ENCODE assay signal across 8 mouse cellular contexts in genomic region chr3:52268737-52269513, GRCm38 (mm10). TPM values are rescaled to one million over a fixed set of nuclear protein-coding genes. Genes with fewer than 3 reads are reported as not detected.
A peak's percentile ranks its signal among the peaks of the same experiment; 100 is the strongest.
DNase-seq lines count a peak whose midpoint lies in the region; ATAC-seq and TF ChIP-seq lines count a peak whose summit lies in the region.

No protein-coding gene starts in this region.

- H3K27me3 ChIP-seq in hindbrain, embryonic 15.5 days: peaks cover 50% of the 10 kb centered on the region
- H3K27me3 ChIP-seq in liver, embryonic 11.5 days (replicated peaks; ENCODE audit: control insufficient read depth, insufficient read depth, low read length): peaks cover 3% of the 10 kb centered on the region; the same call in 1 of the 2 replicates
- no peaks in the 10 kb centered on the region for H3K27me3 ChIP-seq in thymus, adult 2 months (ENCODE audit: control insufficient read depth, insufficient read depth, low read length)

- WGBS in hindbrain, embryonic 15.5 days: 1% methylated on average over 84 of the region's 89 CpGs
- WGBS in liver, embryonic 11.5 days: under 1% methylated on average over 83 of the region's 89 CpGs
- WGBS in thymus, adult 2 months: under 1% methylated on average over 89 of the region's 89 CpGs

- TF ChIP-seq POLR2A in thymus, adult 2 months (IDR thresholded peaks at IDR 0.05; ENCODE audit: control insufficient read depth, extremely low read depth, insufficient read depth, low read length, poor library complexity): no peak

- H3K9me3 ChIP-seq in hindbrain, embryonic 15.5 days: no peaks in the 10 kb centered on the region
- no peaks in the 10 kb centered on the region for H3K9me3 ChIP-seq in liver, embryonic 11.5 days (ENCODE audit: control insufficient read depth, low read length)

- peak overlapping the region; percentile 71; the same call in 1 of the 2 replicates for H3K27ac ChIP-seq in hindbrain, embryonic 15.5 days (replicated peaks)
- H3K27ac ChIP-seq in liver, embryonic 11.5 days (ENCODE audit: low read depth, low read length): peak overlapping the region; percentile 84
- no peak overlapping the region for H3K27ac ChIP-seq in thymus, adult 2 months (ENCODE audit: control insufficient read depth, insufficient read depth, low read length)

- peaks cover 33% of the 10 kb centered on the region for H3K4me1 ChIP-seq in hindbrain, embryonic 15.5 days (replicated peaks)
- peaks cover 12% of the 10 kb centered on the region; the same call in 1 of the 2 replicates for H3K4me1 ChIP-seq in liver, embryonic 11.5 days (replicated peaks; ENCODE audit: control insufficient read depth, insufficient read depth, low read length)
- H3K4me1 ChIP-seq in thymus, adult 2 months (replicated peaks; ENCODE audit: control insufficient read depth, insufficient read depth, low read length): peaks cover 14% of the 10 kb centered on the region

- peak; percentile 5 to 6 for DNase-seq in left cerebral cortex, adult 18-20 months (ENCODE audit: low spot score in 2 of 2)
- DNase-seq in left cerebral cortex, adult 9 months (ENCODE audit: low spot score in 2 of 2): no peak
- DNase-seq in cerebellum, adult 11-12 months: peak; percentile 64
- peak; percentile 54 for DNase-seq in gastrocnemius, adult 18-20 months (ENCODE audit: low spot score)
- DNase-seq in liver, embryonic 11.5 days (ENCODE audit: low spot score): peak; percentile 65
- DNase-seq in naive thymus-derived CD4-positive, alpha-beta T cell, adult 2 months (ENCODE audit: low read depth): peak; percentile 58
- peak; percentile 55 for DNase-seq in thymus, adult 2 months

- H3K9ac ChIP-seq in hindbrain, embryonic 15.5 days: peak overlapping the region; percentile 45
- peak overlapping the region; percentile 81 for H3K9ac ChIP-seq in liver, embryonic 11.5 days (ENCODE audit: low read depth, low read length)

- H3K36me3 ChIP-seq in hindbrain, embryonic 15.5 days: no peaks in the 10 kb centered on the region
- no peaks in the 10 kb centered on the region for H3K36me3 ChIP-seq in liver, embryonic 11.5 days (ENCODE audit: control insufficient read depth, insufficient read depth, low read length)
- no peaks in the 10 kb centered on the region for H3K36me3 ChIP-seq in thymus, adult 2 months (ENCODE audit: control insufficient read depth, insufficient read depth, low read length)

- peak; percentile 10; the same call in 1 of the 2 replicates for TF ChIP-seq CTCF in thymus, adult 2 months (IDR thresholded peaks at IDR 0.05; ENCODE audit: borderline replicate concordance, control insufficient read depth, extremely low read depth, insufficient read depth, low read length, poor library complexity)

- H3K4me2 ChIP-seq in hindbrain, embryonic 15.5 days: peak overlapping the region; percentile 76
- H3K4me2 ChIP-seq in liver, embryonic 11.5 days: peak overlapping the region; percentile 100

- ATAC-seq in hindbrain, embryonic 15.5 days (ENCODE audit: low FRiP score, low read depth): peak; percentile 14
- peak; percentile 15 for ATAC-seq in liver, embryonic 11.5 days (replicated peaks; ENCODE audit: low FRiP score)

- H3K4me3 ChIP-seq in hindbrain, embryonic 15.5 days: peak overlapping the region; percentile 84
- peak overlapping the region; percentile 88 for H3K4me3 ChIP-seq in liver, embryonic 11.5 days (ENCODE audit: low read depth, low read length)
- peak overlapping the region; percentile 98 for H3K4me3 ChIP-seq in thymus, adult 2 months (ENCODE audit: control insufficient read depth, insufficient read depth, low read length)

RNA-seq across cellular contexts. Expression of gene Foxo1, which starts 0.8 kb away (rescaled TPM):
- 10 to 100 TPM; 10.0 to 12.9 TPM for total RNA-seq in left cerebral cortex, adult 18-20 months (2021)
- 10 to 100 TPM; 16.0 to 36.1 TPM for total RNA-seq in gastrocnemius, adult 18-20 months (2021)
- 3.1 and 3.4 TPM in 2 replicates for polyA plus RNA-seq in hindbrain, embryonic 15.5 days (2015; fragmentation: Nextera tagmentation; extraction: Ambion mirVana)
- polyA plus RNA-seq in liver, embryonic 11.5 days (2014; fragmentation: Nextera tagmentation; extraction: Ambion mirVana): 3.6 TPM in 2 replicates
- polyA plus RNA-seq in thymus, adult 2 months (2012; rRNA removed): 20.9 and 30.6 TPM in 2 replicates

Comparison
In these comparisons a context has a peak if more than half of its experiments do, and no peak if none do; other contexts are left out.
1. DNase-seq: peak in left cerebral cortex, adult 18-20 months (2 of 2), cerebellum, adult 11-12 months (single experiment), gastrocnemius, adult 18-20 months (single experiment), liver, embryonic 11.5 days (single experiment), naive thymus-derived CD4-positive, alpha-beta T cell, adult 2 months (single experiment) and thymus, adult 2 months (single experiment); none in left cerebral cortex, adult 9 months (0 of 2).
2. Peak in every context shown above with its lines, with median percentiles within 50 percentile points of each other: H3K4me3 ChIP-seq.